Mouse (Mus musculus): Measurements from ENCODE around the gene Methig1. TPM values are rescaled to one million over a fixed set of nuclear protein-coding genes. Genes with fewer than 3 reads are reported as not detected.

The Methig1 gene
- 2.6 and 10.2 TPM in 2 replicates for polyA plus RNA-seq (2015; fragmentation: Nextera tagmentation; extraction: Ambion mirVana)

DNA sequence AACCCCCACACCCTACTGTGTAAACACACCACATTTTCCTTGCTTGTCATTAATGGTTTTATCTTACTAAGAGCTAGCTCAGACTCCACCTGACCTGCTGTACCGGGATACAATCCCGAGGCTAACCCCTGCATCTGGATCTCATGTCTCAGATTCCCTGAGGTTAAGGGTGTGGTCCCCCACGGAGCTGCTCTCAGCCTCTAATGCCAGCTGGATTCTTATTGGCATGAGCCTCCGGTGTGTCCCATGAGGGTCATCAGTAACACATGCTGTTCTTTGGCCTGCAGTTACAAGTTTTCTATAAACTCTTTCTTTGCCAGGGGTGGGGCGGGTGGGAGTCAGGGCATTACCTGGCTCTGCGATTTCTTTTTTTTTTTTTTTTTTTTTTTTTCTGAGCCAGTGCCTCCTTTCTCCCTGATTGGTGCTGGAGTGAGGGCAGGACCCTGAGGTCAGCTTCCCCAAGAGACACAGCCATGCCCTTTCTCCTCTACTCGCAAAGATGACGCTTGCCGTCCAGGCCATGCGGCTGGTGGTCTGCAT lies at the start of gene Methig1, which contains the start of gene Mettl7a2:
TSS of gene Methig1 (plus strand) at position 439 of the 540 bp plus-strand sequence.
TSS of gene Mettl7a2 (plus strand) at position 490 of the 540 bp plus-strand sequence.

DNA sequence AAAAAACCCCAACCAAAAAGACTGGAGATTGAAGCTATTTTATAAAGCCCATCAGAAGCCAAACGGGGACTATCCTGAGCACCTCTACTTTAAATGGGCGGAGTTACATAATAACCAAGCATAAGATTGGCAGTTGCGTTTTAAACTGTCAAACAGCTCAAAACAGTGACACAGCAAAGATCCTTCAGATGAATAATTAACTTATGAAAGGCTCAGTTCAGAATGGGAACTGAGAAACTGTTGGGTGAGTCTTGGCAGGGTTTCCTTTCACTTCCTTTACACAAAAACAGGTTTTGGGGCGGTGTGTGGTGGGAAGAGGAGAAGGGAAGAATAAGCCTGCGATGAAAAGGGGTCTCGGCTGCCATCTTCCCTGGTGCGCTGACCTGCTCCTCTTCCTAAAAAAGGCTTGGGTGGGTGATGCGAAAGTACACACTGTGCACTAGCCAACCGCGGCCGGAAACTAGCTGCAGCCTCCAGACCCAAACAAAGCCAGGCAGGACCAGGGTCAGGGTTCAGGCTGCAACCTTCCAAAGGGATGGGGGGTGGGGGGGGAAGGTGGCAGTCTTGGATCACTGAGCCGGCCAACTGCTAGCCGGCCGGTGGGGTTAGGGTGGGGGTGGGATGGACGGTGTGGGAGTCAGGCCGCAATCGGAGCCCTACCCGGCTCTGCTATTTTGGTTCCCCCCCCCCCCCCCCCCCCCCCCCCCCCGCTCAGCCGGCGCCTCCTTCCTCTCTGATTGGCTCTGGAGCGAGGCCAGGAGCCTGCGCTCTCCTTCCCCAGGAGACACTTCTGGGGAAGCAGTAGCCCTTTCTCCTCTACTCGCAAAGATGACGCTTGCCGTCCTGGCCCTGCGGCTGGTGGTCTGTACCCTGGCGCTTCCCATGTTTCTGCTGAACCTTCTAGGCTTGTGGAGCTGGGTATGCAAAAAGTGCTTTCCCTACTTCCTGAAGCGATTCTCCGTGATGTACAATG lies 48.6 kb upstream of the Methig1 start, which contains the start of gene Mettl7a1:
TSS of gene Mettl7a1 (plus strand) at position 122 of the 973 bp plus-strand sequence.

DNA sequence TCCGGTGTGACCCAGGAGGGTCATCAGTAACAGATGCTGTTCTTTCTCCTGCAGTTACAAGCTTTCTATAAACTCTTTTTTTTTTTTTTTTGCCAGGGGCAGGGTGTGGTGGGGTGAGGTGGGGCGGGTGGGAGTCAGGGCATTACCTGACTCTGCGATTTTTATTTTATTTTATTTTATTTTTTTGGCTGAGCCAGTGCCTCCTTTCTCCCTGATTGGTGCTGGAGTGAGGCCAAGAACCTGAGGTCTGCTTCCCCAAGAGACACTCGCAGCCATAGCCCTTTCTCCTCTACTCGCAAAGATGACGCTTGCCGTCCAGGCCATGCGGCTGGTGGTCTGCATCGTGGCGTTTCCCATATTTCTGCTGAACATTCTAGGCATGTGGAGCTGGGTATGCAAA lies 18.3 kb upstream of the Methig1 start, which contains the start of gene Mettl7a3:
TSS of gene Mettl7a3 (plus strand) at position 301 of the 400 bp plus-strand sequence.

DNA sequence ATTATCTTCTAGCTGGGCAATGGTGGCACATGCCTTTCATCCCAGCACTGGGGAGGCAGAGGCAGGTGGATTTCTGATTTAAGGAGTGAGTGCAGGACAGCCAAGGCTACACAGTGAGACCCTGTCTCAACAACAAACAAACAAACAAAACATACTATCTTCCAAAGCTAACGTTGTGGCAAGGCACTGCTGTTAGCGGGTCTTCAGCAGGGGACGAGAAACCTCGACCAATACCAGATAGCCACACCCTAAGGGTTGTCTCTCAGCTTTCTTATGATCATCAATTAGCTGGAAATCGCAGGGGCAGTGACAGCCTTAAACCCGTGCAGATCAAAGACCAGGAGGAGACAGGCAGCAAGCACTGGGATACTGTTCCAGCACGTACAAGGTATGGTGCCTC lies 11.3 kb downstream of the Methig1 start, which contains the start of gene Higd1c:
TSS of gene Higd1c (plus strand) at position 301 of the 400 bp plus-strand sequence.

DNA sequence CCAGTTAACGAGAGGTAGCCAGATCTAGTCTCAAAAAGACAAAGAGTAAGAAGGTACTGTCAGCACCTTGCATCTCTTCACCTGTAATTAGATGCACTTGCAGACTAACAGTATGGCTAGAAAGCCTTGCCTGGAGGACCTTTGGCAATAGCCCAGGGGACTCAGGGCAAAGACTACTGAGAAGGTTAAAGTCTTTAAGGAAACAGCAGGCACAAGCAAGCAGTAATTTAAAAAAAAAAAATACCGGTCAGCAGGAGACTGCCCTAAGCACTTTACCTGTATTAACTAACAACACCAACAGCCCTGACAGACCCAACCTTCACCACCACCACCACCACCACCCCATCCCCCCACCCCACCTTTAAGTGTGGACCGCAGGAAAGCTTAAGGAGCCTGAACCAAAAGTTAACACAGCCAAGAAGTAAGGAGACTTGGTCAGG lies 68.8 kb downstream of the Methig1 start, which contains the start of gene Gm5475:
TSS of gene Gm5475 (plus strand) at position 390 of the 440 bp plus-strand sequence.

DNA sequence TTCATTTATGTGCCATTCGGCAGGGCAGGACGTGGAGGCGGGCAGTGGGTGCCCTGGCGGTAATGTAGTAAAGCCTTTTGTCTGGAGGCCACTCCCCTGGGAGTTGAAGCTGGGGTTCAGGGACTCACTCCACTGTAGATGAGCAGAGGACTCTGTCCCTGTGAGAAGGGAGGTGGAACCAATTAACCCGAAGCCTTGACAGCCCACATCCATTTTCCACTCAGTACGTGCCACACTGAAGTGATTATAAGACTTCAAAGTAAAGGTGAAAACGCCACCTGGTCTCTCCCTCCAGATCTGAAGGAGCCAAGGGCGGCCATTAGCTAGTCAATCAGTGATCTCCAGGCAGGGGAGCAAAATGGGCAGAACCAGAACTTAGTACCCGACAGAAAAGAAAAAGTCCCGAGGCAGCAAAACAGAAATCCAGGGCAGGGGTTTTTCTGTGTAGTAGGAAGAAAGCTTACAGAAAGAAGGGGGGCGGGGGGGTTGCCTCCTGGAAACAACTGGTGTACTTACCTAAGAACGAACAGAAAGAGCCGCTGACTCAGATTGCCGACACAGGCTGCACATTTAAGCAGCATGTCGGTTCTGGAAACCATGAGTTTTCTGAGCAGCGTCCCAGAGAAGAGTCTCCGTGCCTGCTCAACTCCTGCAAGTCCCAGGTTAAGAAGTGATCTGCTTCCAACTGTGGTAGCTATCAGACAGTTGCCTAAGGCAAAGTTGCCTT lies 71.6 kb downstream of the Methig1 start, which contains the start of gene Slc11a2:
TSS of gene Slc11a2 (minus strand) at position 677 of the 727 bp plus-strand sequence.

Other genes starting within 250 kb of the Methig1 start
- 27.7 and 47.7 TPM in 2 replicates for gene Atf1, start 125.3 kb upstream of the Methig1 start, polyA plus RNA-seq (2015; fragmentation: Nextera tagmentation; extraction: Ambion mirVana)
- not detected in 2 replicates for gene Tmprss12, start 72.3 kb upstream of the Methig1 start, polyA plus RNA-seq (2015; fragmentation: Nextera tagmentation; extraction: Ambion mirVana)
- 11.7 and 12.6 TPM in 2 replicates for gene Mettl7a1, start 49.0 kb upstream of the Methig1 start, polyA plus RNA-seq (2015; fragmentation: Nextera tagmentation; extraction: Ambion mirVana)
- 0.29 and 0.30 TPM in 2 replicates for gene Mettl7a3, start 18.2 kb upstream of the Methig1 start, polyA plus RNA-seq (2015; fragmentation: Nextera tagmentation; extraction: Ambion mirVana)
- not detected in 2 replicates for gene Mettl7a2, start 51 bp downstream of the Methig1 start, polyA plus RNA-seq (2015; fragmentation: Nextera tagmentation; extraction: Ambion mirVana)
- gene Higd1c, start 11.4 kb downstream of the Methig1 start, polyA plus RNA-seq (2015; fragmentation: Nextera tagmentation; extraction: Ambion mirVana) = 2.4 and 11.4 TPM in 2 replicates
- gene Gm5475, start 69.0 kb downstream of the Methig1 start, polyA plus RNA-seq (2015; fragmentation: Nextera tagmentation; extraction: Ambion mirVana) = 0.11 and 0.28 TPM in 2 replicates
- 10.7 and 27.5 TPM in 2 replicates for gene Slc11a2, start 71.9 kb downstream of the Methig1 start, polyA plus RNA-seq (2015; fragmentation: Nextera tagmentation; extraction: Ambion mirVana)
- gene Letmd1, start 115.9 kb downstream of the Methig1 start, polyA plus RNA-seq (2015; fragmentation: Nextera tagmentation; extraction: Ambion mirVana) = 20.8 and 30.3 TPM in 2 replicates
- gene Csrnp2, start 142.3 kb downstream of the Methig1 start, polyA plus RNA-seq (2015; fragmentation: Nextera tagmentation; extraction: Ambion mirVana) = 6.5 and 7.3 TPM in 2 replicates
- gene Tfcp2, start 198.9 kb downstream of the Methig1 start, polyA plus RNA-seq (2015; fragmentation: Nextera tagmentation; extraction: Ambion mirVana) = 12.6 and 17.6 TPM in 2 replicates
- gene Pou6f1, start 246.8 kb downstream of the Methig1 start, polyA plus RNA-seq (2015; fragmentation: Nextera tagmentation; extraction: Ambion mirVana) = 4.7 and 5.1 TPM in 2 replicates